Mouse (Mus musculus): Measurements from ENCODE around the gene Speer4f1. TPM values are rescaled to one million over a fixed set of nuclear protein-coding genes. Genes with fewer than 3 reads are reported as not detected.
A peak's percentile ranks its signal among the peaks of the same experiment; 100 is the strongest.
"Not testable (repeated sequence)": the region's sequence is repeated elsewhere in the genome, so short reads cannot be mapped to it uniquely, and the experiment has no call there.

Gene Speer4f1
- not detected in 2 replicates for polyA plus RNA-seq (2016; fragmentation: Nextera tagmentation; extraction: Ambion mirVana)

GRCm38 (mm10) chr5:17475798-17476197 lies at the start of gene Speer4f1:
Gene Speer4f1 (plus strand): TSS chr5:17476098.
- ATAC-seq (ENCODE audit: insufficient number of reproducible peaks, insufficient read depth, low FRiP score, low TSS enrichment); H3K27ac ChIP-seq; H3K36me3 ChIP-seq; H3K9me3 ChIP-seq; H3K4me2 ChIP-seq (replicated peaks); H3K4me3 ChIP-seq; H3K27me3 ChIP-seq; H3K9ac ChIP-seq; H3K4me1 ChIP-seq: not testable (repeated sequence)
- 83% methylated on average over 1 of the region's 1 CpGs for WGBS

GRCm38 (mm10) chr5:17426930-17427329 lies 49.0 kb upstream of the Speer4f1 start:
- no peak overlapping the region for H3K4me2 ChIP-seq (replicated peaks)
- no peak overlapping the region for H3K9ac ChIP-seq
- H3K27me3 ChIP-seq = no peaks in the 10 kb centered on the region
- no peaks in the 10 kb centered on the region for H3K4me1 ChIP-seq
- no peak overlapping the region for H3K27ac ChIP-seq
- WGBS = 83% methylated on average over 1 of the region's 1 CpGs
- no peaks in the 10 kb centered on the region for H3K36me3 ChIP-seq
- no peak for ATAC-seq (ENCODE audit: insufficient number of reproducible peaks, insufficient read depth, low FRiP score, low TSS enrichment)
- H3K9me3 ChIP-seq = no peaks in the 10 kb centered on the region
- H3K4me3 ChIP-seq = no peak overlapping the region

- Histone ChIP-seq H3K4me2 (replicated peaks) (no peak overlapping the region), H3K4me3 (no peak overlapping the region), H3K4me1 (no peaks in the 10 kb centered on the region), H3K9me3 (no peaks in the 10 kb centered on the region), H3K27ac (no peak overlapping the region), H3K9ac (no peak overlapping the region), H3K36me3 (no peaks in the 10 kb centered on the region), H3K27me3 (no peaks in the 10 kb centered on the region)
- 66% methylated on average over 3 of the region's 3 CpGs for WGBS
- ATAC-seq (ENCODE audit: insufficient number of reproducible peaks, insufficient read depth, low FRiP score, low TSS enrichment) = no peak
Measured at GRCm38 (mm10) chr5:17434721-17435120, 41.2 kb upstream of the Speer4f1 start.

GRCm38 (mm10) chr5:17436209-17436608 lies 39.7 kb upstream of the Speer4f1 start:
- Histone ChIP-seq H3K4me1 (no peaks in the 10 kb centered on the region), H3K4me2 (replicated peaks) (no peak overlapping the region), H3K27ac (no peak overlapping the region), H3K4me3 (no peak overlapping the region), H3K36me3 (no peaks in the 10 kb centered on the region), H3K27me3 (no peaks in the 10 kb centered on the region), H3K9me3 (no peaks in the 10 kb centered on the region), H3K9ac (no peak overlapping the region)
- WGBS = 49% methylated on average over 2 of the region's 2 CpGs
- ATAC-seq (ENCODE audit: insufficient number of reproducible peaks, insufficient read depth, low FRiP score, low TSS enrichment) = no peak

- H3K27me3 ChIP-seq = no peaks in the 10 kb centered on the region
- H3K36me3 ChIP-seq = no peaks in the 10 kb centered on the region
- no peaks in the 10 kb centered on the region for H3K9me3 ChIP-seq
- no peak overlapping the region for H3K9ac ChIP-seq
- H3K4me1 ChIP-seq = no peaks in the 10 kb centered on the region
- H3K4me2 ChIP-seq (replicated peaks) = no peak overlapping the region
- H3K4me3 ChIP-seq = no peak overlapping the region
- no peak for ATAC-seq (ENCODE audit: insufficient number of reproducible peaks, insufficient read depth, low FRiP score, low TSS enrichment)
- no peak overlapping the region for H3K27ac ChIP-seq
Measured at GRCm38 (mm10) chr5:17439487-17440102, 36.3 kb upstream of the Speer4f1 start.

- H3K4me2 ChIP-seq (replicated peaks) = no peak overlapping the region
- ATAC-seq (ENCODE audit: insufficient number of reproducible peaks, insufficient read depth, low FRiP score, low TSS enrichment) = no peak
- H3K9me3 ChIP-seq = no peaks in the 10 kb centered on the region
- no peaks in the 10 kb centered on the region for H3K27me3 ChIP-seq
- no peak overlapping the region for H3K27ac ChIP-seq
- no peaks in the 10 kb centered on the region for H3K36me3 ChIP-seq
- no peak overlapping the region for H3K9ac ChIP-seq
- H3K4me3 ChIP-seq = no peak overlapping the region
- 75% methylated on average over 5 of the region's 5 CpGs for WGBS
- H3K4me1 ChIP-seq = no peaks in the 10 kb centered on the region
Measured at GRCm38 (mm10) chr5:17454059-17454458, 21.8 kb upstream of the Speer4f1 start.

GRCm38 (mm10) chr5:17454952-17455586 lies 20.8 kb upstream of the Speer4f1 start:
- Histone ChIP-seq H3K9ac (no peak overlapping the region), H3K4me3 (no peak overlapping the region), H3K36me3 (no peaks in the 10 kb centered on the region), H3K27ac (no peak overlapping the region), H3K4me1 (no peaks in the 10 kb centered on the region), H3K4me2 (replicated peaks) (no peak overlapping the region), H3K9me3 (no peaks in the 10 kb centered on the region), H3K27me3 (no peaks in the 10 kb centered on the region)
- 50% methylated on average over 6 of the region's 6 CpGs for WGBS
- ATAC-seq (ENCODE audit: insufficient number of reproducible peaks, insufficient read depth, low FRiP score, low TSS enrichment) = 0 out of 2 replicates have a peak, but pooled peaks have one; percentile 41

- no peak for ATAC-seq (ENCODE audit: insufficient number of reproducible peaks, insufficient read depth, low FRiP score, low TSS enrichment)
- no peaks in the 10 kb centered on the region for H3K4me1 ChIP-seq
- H3K27ac ChIP-seq = no peak overlapping the region
- WGBS = 40% methylated on average over 3 of the region's 3 CpGs
- H3K36me3 ChIP-seq = no peaks in the 10 kb centered on the region
- no peak overlapping the region for H3K4me3 ChIP-seq
- H3K9me3 ChIP-seq = no peaks in the 10 kb centered on the region
- H3K9ac ChIP-seq = no peak overlapping the region
- H3K4me2 ChIP-seq (replicated peaks) = no peak overlapping the region
- no peaks in the 10 kb centered on the region for H3K27me3 ChIP-seq
Measured at GRCm38 (mm10) chr5:17456671-17457070, 19.2 kb upstream of the Speer4f1 start.

- not testable (repeated sequence) for H3K27ac ChIP-seq; H3K4me2 ChIP-seq (replicated peaks); H3K9ac ChIP-seq; H3K4me3 ChIP-seq; H3K4me1 ChIP-seq; H3K9me3 ChIP-seq; H3K36me3 ChIP-seq; H3K27me3 ChIP-seq; ATAC-seq (ENCODE audit: insufficient number of reproducible peaks, insufficient read depth, low FRiP score, low TSS enrichment)
- 72% methylated on average over 4 of the region's 4 CpGs for WGBS
Measured at GRCm38 (mm10) chr5:17468120-17468519, 7.8 kb upstream of the Speer4f1 start.

- Histone ChIP-seq H3K27ac (no peak overlapping the region), H3K4me2 (replicated peaks) (no peak overlapping the region), H3K27me3 (no peaks in the 10 kb centered on the region), H3K4me3 (no peak overlapping the region), H3K9ac (no peak overlapping the region), H3K4me1 (no peaks in the 10 kb centered on the region), H3K36me3 (no peaks in the 10 kb centered on the region), H3K9me3 (no peaks in the 10 kb centered on the region)
- ATAC-seq (ENCODE audit: insufficient number of reproducible peaks, insufficient read depth, low FRiP score, low TSS enrichment) = no peak
- WGBS = 82% methylated on average over 1 of the region's 1 CpGs
Measured at GRCm38 (mm10) chr5:17476476-17476875, 578 bp downstream of the Speer4f1 start.

- Histone ChIP-seq H3K9ac (no peak overlapping the region), H3K27me3 (no peaks in the 10 kb centered on the region), H3K36me3 (no peaks in the 10 kb centered on the region), H3K4me3 (no peak overlapping the region), H3K4me2 (replicated peaks) (no peak overlapping the region), H3K9me3 (no peaks in the 10 kb centered on the region), H3K4me1 (no peaks in the 10 kb centered on the region), H3K27ac (no peak overlapping the region)
- WGBS = 40% methylated on average over 1 of the region's 1 CpGs
- no peak for ATAC-seq (ENCODE audit: insufficient number of reproducible peaks, insufficient read depth, low FRiP score, low TSS enrichment)
Measured at GRCm38 (mm10) chr5:17489894-17490293, 14.0 kb downstream of the Speer4f1 start.

- Histone ChIP-seq H3K36me3 (no peaks in the 10 kb centered on the region), H3K4me1 (no peaks in the 10 kb centered on the region), H3K9me3 (no peaks in the 10 kb centered on the region), H3K27ac (no peak overlapping the region), H3K9ac (no peak overlapping the region), H3K27me3 (no peaks in the 10 kb centered on the region), H3K4me2 (replicated peaks) (no peak overlapping the region), H3K4me3 (no peak overlapping the region)
- ATAC-seq (ENCODE audit: insufficient number of reproducible peaks, insufficient read depth, low FRiP score, low TSS enrichment) = no peak
- 76% methylated on average over 2 of the region's 2 CpGs for WGBS
Measured at GRCm38 (mm10) chr5:17495616-17496015, 19.7 kb downstream of the Speer4f1 start.
